31 mouse cellular contexts compared by ENCODE assay signal in genomic region chr11:121004281-121004680, GRCm38 (mm10). TPM values are rescaled to one million over a fixed set of nuclear protein-coding genes. Genes with fewer than 3 reads are reported as not detected.
DNase-seq lines count a peak whose midpoint lies in the region; ATAC-seq and TF ChIP-seq lines count a peak whose summit lies in the region.
"Had no signal": no experiment of that assay in that cellular context is flagged by ENCODE, and none has a peak within 500 bp of the region (broad histone marks: within the 10 kb centered on the region; RNA-seq: fewer than 3 reads in every experiment).

No protein-coding gene starts in this region.

- no peak overlapping the region for H3K27ac ChIP-seq in CH12.LX (ENCODE audit: insufficient read depth, low read depth)
- H3K27ac ChIP-seq in heart, adult 2 months: no peak overlapping the region
- H3K27ac ChIP-seq: embryonic facial prominence, embryonic 12.5 days; embryonic facial prominence, embryonic 15.5 days; heart, embryonic 13.5 days; hindbrain, embryonic 15.5 days; kidney, embryonic 15.5 days had no signal

- H3K9me3 ChIP-seq in CH12.LX (replicated peaks; ENCODE audit: low read length): no peaks in the 10 kb centered on the region
- H3K9me3 ChIP-seq: embryonic facial prominence, embryonic 15.5 days; G1E; heart, embryonic 13.5 days; hindbrain, embryonic 15.5 days; kidney, embryonic 15.5 days had no signal

- peaks cover 0 to 2% of the 10 kb centered on the region in 2 experiments for H3K36me3 ChIP-seq in CH12.LX (replicated peaks in 1 of 2; ENCODE audit: control insufficient read depth in 1 of 2, insufficient read depth in 1 of 2, low read length in 1 of 2)
- H3K36me3 ChIP-seq in heart, adult 2 months (ENCODE audit: control insufficient read depth, insufficient read depth, low read length): no peaks in the 10 kb centered on the region
- H3K36me3 ChIP-seq: embryonic facial prominence, embryonic 15.5 days; G1E; heart, embryonic 13.5 days; hindbrain, embryonic 15.5 days; kidney, embryonic 15.5 days had no signal

- no peak for TF ChIP-seq RAD21 in CH12.LX (IDR thresholded peaks at IDR 0.05; ENCODE audit: low read depth, low read length)

- DNase-seq in 3T3-L1 (ENCODE audit: low read depth, low spot score) (peak; percentile 63), CH12.LX (ENCODE audit: extremely low read depth) (no peak), NIH3T3 (ENCODE audit: low read depth) (peak; percentile 70)
- peak; percentile 77 for DNase-seq in brain, adult 2 months (ENCODE audit: low read depth, low spot score)
- no peak for DNase-seq in heart, adult 2 months
- DNase-seq in left cerebral cortex, adult 18-20 months (ENCODE audit: low spot score in 2 of 2): no peak
- DNase-seq: adrenal gland, adult 2 months; adrenal gland, postnatal 25 days; cerebellum, adult 2 months; cerebellum, adult 9-11 months; cerebellum, postnatal 25 days; forebrain, postnatal 0 days; gastrocnemius, postnatal 10 days; gastrocnemius, postnatal 36 days; heart, postnatal 14 days; heart, postnatal 4 days; kidney, adult 2 months had no signal

- in situ Hi-C loops in CH12.LX (cut with MboI; ENCODE audit: low pct_ligation_motif_present, low pct_unique_long_range_greater_than_20kb, low sequenced_read_pairs): no loop called here

- intact Hi-C loops in heart, adult 2 months (cut with DNase I): no loop called here

- peaks cover 3 to 7% of the 10 kb centered on the region in 2 experiments; a peak in 1 of 4 replicates for H3K4me1 ChIP-seq in CH12.LX (ENCODE audit: control insufficient read depth in 1 of 2, insufficient read depth in 2 of 2)
- peaks cover 2% of the 10 kb centered on the region for H3K4me1 ChIP-seq in heart, adult 2 months (ENCODE audit: control insufficient read depth, insufficient read depth, low read length)
- H3K4me1 ChIP-seq: embryonic facial prominence, embryonic 15.5 days; hindbrain, embryonic 15.5 days had no signal

- 66% methylated on average over 5 of the region's 5 CpGs for WGBS in heart, adult 2 months

- no peak for TF ChIP-seq CTCF in CH12.LX (conservative IDR thresholded peaks at IDR 0.05 in 1 of 2, IDR thresholded peaks at IDR 0.05 in 1 of 2; ENCODE audit: low read depth in 2 of 2, low read length in 2 of 2)
- TF ChIP-seq CTCF in heart, adult 2 months (IDR thresholded peaks at IDR 0.05): no peak

- H3K27me3 ChIP-seq in CH12.LX (replicated peaks): no peaks in the 10 kb centered on the region
- H3K27me3 ChIP-seq in heart, adult 2 months (ENCODE audit: control insufficient read depth, insufficient read depth, low read length): no peaks in the 10 kb centered on the region
- H3K27me3 ChIP-seq: embryonic facial prominence, embryonic 12.5 days; embryonic facial prominence, embryonic 15.5 days; hindbrain, embryonic 15.5 days; kidney, embryonic 15.5 days had no signal

- H3K4me3 ChIP-seq in CH12.LX (replicated peaks in 1 of 3; ENCODE audit: low read depth in 2 of 3, low read length in 2 of 3, poor library complexity in 1 of 3): no peak overlapping the region
- no peak overlapping the region for H3K4me3 ChIP-seq in heart, adult 2 months
- H3K4me3 ChIP-seq: embryonic facial prominence, embryonic 12.5 days; embryonic facial prominence, embryonic 15.5 days; heart, embryonic 13.5 days; hindbrain, embryonic 15.5 days; kidney, embryonic 15.5 days had no signal

- no peak overlapping the region for H3K4me2 ChIP-seq in CH12.LX (ENCODE audit: insufficient read depth, low read depth, poor library complexity, severe bottlenecking)
- H3K4me2 ChIP-seq: embryonic facial prominence, embryonic 12.5 days; embryonic facial prominence, embryonic 15.5 days; heart, embryonic 13.5 days; hindbrain, embryonic 15.5 days; kidney, embryonic 15.5 days had no signal

- no peak for TF ChIP-seq EP300 in CH12.LX (IDR thresholded peaks at IDR 0.05; ENCODE audit: low read length)
- no peak for TF ChIP-seq EP300 in heart, adult 2 months (IDR thresholded peaks at IDR 0.05; ENCODE audit: insufficient read depth, low read depth, low read length)

- no peak for TF ChIP-seq POLR2A in CH12.LX (IDR thresholded peaks at IDR 0.05; ENCODE audit: low read depth, low read length)
- no peak for TF ChIP-seq POLR2A in heart, adult 2 months (IDR thresholded peaks at IDR 0.05; ENCODE audit: insufficient read depth, low read depth, low read length)

- dilution Hi-C loops in CH12.LX (cut with MboI; ENCODE audit: extremely low pct_ligation_motif_present, extremely low pct_unique_long_range_greater_than_20kb, low sequenced_read_pairs): no loop called here

- H3K9ac ChIP-seq in CH12.LX (ENCODE audit: insufficient read depth, low read depth): no peak overlapping the region
- H3K9ac ChIP-seq in heart, adult 2 months (ENCODE audit: low read depth, low read length): no peak overlapping the region
- H3K9ac ChIP-seq: embryonic facial prominence, embryonic 12.5 days; embryonic facial prominence, embryonic 15.5 days; forebrain, postnatal 0 days; heart, embryonic 13.5 days; hindbrain, embryonic 15.5 days; kidney, embryonic 15.5 days had no signal

- ATAC-seq in activated CD4-positive, CD25-positive, alpha-beta regulatory T cell, adult 4 months: no peak
- ATAC-seq: forebrain, embryonic 14.5 days; forebrain, postnatal 0 days; intestine, postnatal 0 days had no signal

- no peaks in the 10 kb centered on the region for H3K79me2 ChIP-seq in CH12.LX (replicated peaks; ENCODE audit: control insufficient read depth, extremely low read depth, insufficient read depth, poor library complexity, severe bottlenecking)
- H3K79me2 ChIP-seq in heart, adult 2 months (replicated peaks; ENCODE audit: control insufficient read depth, insufficient read depth, low read length): no peaks in the 10 kb centered on the region

TF ChIP-seq in CH12.LX, 34 proteins besides CTCF, POLR2A, EP300 and RAD21:
- TF ChIP-seq RCOR1 (conservative IDR thresholded peaks at IDR 0.05; ENCODE audit: low read depth, low read length) (no peak), ETS1 (conservative IDR thresholded peaks at IDR 0.05; ENCODE audit: low read depth, low read length) (0 out of 2 replicates have a peak, but pooled peaks have one; percentile 11)

RNA-seq across cellular contexts. Expression of gene Csnk1d, which starts 13.2 kb away (rescaled TPM):
- total RNA-seq in CH12.LX (2012; rRNA removed) (92.1 and 96.8 TPM in 2 replicates), CH12.LX (2014; rRNA removed) (77.7 and 77.8 TPM in 2 replicates)
- polyA plus RNA-seq in CH12.LX (2012; ENCODE audit: insufficient read length, low read depth): 134 and 136 TPM in 2 replicates
- polyA plus RNA-seq in activated CD4-positive, CD25-positive, alpha-beta regulatory T cell, adult 4 months (2017; shearing (Covaris generic)): 10 to 100 TPM; 57.0 to 62.6 TPM
- total RNA-seq in heart, adult 2 months (2021): 10 to 100 TPM; 48.7 to 55.9 TPM
- polyA plus RNA-seq in heart, adult 2 months (2012; rRNA removed): 33.9 and 45.6 TPM in 2 replicates
- 100 to 1,000 TPM; 117 to 135 TPM for total RNA-seq in left cerebral cortex, adult 18-20 months (2021)

RNA-seq across cellular contexts. Expression of gene Cd7, which starts 34.9 kb away (rescaled TPM):
- total RNA-seq in CH12.LX (2012; rRNA removed): 0.84 and 2.7 TPM in 2 replicates
- 0.51 and 0.82 TPM in 2 replicates for total RNA-seq in CH12.LX (2014; rRNA removed)
- 0.67 and 1.0 TPM in 2 replicates for polyA plus RNA-seq in CH12.LX (2012; ENCODE audit: insufficient read length, low read depth)
- polyA plus RNA-seq in activated CD4-positive, CD25-positive, alpha-beta regulatory T cell, adult 4 months (2017; shearing (Covaris generic)): 100 to 1,000 TPM in 1 of 2 experiments, 10 to 100 TPM in 1; 84.3 to 121 TPM
- total RNA-seq in heart, adult 2 months (2021): under 1 TPM; 0.23 to 0.26 TPM
- 1.3 and 1.9 TPM in 2 replicates for polyA plus RNA-seq in heart, adult 2 months (2012; rRNA removed)
- 1 to 10 TPM; 1.1 to 2.2 TPM for total RNA-seq in left cerebral cortex, adult 18-20 months (2021)
- total RNA-seq: adrenal gland, postnatal 25 days; forebrain, postnatal 0 days; G1E; gastrocnemius, adult 18-20 months; gastrocnemius, postnatal 10 days; gastrocnemius, postnatal 36 days had no signal
- polyA plus RNA-seq: forebrain, embryonic 11.5 days; forebrain, embryonic 14.5 days; forebrain, postnatal 0 days; G1E; hindbrain, embryonic 11.5 days; hindbrain, embryonic 15.5 days had no signal

RNA-seq across cellular contexts. Expression of gene Slc16a3, which starts 56.0 kb away (rescaled TPM):
- total RNA-seq in CH12.LX (2012; rRNA removed) (214 and 388 TPM in 2 replicates), CH12.LX (2014; rRNA removed) (90.8 and 130 TPM in 2 replicates)
- polyA plus RNA-seq in CH12.LX (2012; ENCODE audit: insufficient read length, low read depth): 9.7 and 11.1 TPM in 2 replicates
- 1 to 10 TPM; 3.8 to 4.0 TPM for polyA plus RNA-seq in activated CD4-positive, CD25-positive, alpha-beta regulatory T cell, adult 4 months (2017; shearing (Covaris generic))
- total RNA-seq in heart, adult 2 months (2021): 1 to 10 TPM; 1.2 to 1.3 TPM
- polyA plus RNA-seq in heart, adult 2 months (2012; rRNA removed): 4.0 and 4.2 TPM in 2 replicates
- 1 to 10 TPM; 3.9 to 4.0 TPM for total RNA-seq in left cerebral cortex, adult 18-20 months (2021)

RNA-seq across cellular contexts. Expression of gene Sectm1b, which starts 59.1 kb away (rescaled TPM):
- not detected in 2 replicates for total RNA-seq in CH12.LX (2012; rRNA removed)
- not detected in 2 replicates for total RNA-seq in CH12.LX (2014; rRNA removed)
- not detected in 2 replicates for polyA plus RNA-seq in CH12.LX (2012; ENCODE audit: insufficient read length, low read depth)
- polyA plus RNA-seq in activated CD4-positive, CD25-positive, alpha-beta regulatory T cell, adult 4 months (2017; shearing (Covaris generic)): not detected
- not detected for total RNA-seq in heart, adult 2 months (2021)
- not detected in 2 replicates for polyA plus RNA-seq in heart, adult 2 months (2012; rRNA removed)
- total RNA-seq in left cerebral cortex, adult 18-20 months (2021): not detected
- total RNA-seq: adrenal gland, adult 2 months; adrenal gland, postnatal 25 days; common myeloid progenitor, adult 5-6 weeks; forebrain, postnatal 0 days; gastrocnemius, adult 18-20 months; gastrocnemius, postnatal 10 days; gastrocnemius, postnatal 36 days; granulocyte monocyte progenitor cell, adult 5-6 weeks; heart, postnatal 14 days; heart, postnatal 4 days had no signal
- polyA plus RNA-seq: adrenal gland, adult 2 months; cerebellum, adult 2 months; embryonic facial prominence, embryonic 12.5 days; forebrain, embryonic 11.5 days; forebrain, embryonic 14.5 days; forebrain, postnatal 0 days; G1E; heart, embryonic 13.5 days; hindbrain, embryonic 11.5 days; hindbrain, embryonic 15.5 days had no signal

Comparison
In these comparisons a context has a peak if more than half of its experiments do, and no peak if none do; other contexts are left out.
1. DNase-seq: peak in 3T3-L1 (single experiment), NIH3T3 (single experiment) and brain, adult 2 months (single experiment); none in CH12.LX (single experiment), heart, adult 2 months (0 of 2) and left cerebral cortex, adult 18-20 months (0 of 2).
2. RNA of gene Slc16a3, which starts 56.0 kb away (total RNA-seq): 90.8 to 388 TPM in CH12.LX; 3.9 to 4.0 TPM in left cerebral cortex, adult 18-20 months and 1.2 to 1.3 TPM in heart, adult 2 months; every median in the first group is over 10 times any median in the second.